Mouse (Mus musculus): ENCODE data around the gene Pld1. TPM values are rescaled to one million over a fixed set of nuclear protein-coding genes. Genes with fewer than 3 reads are reported as not detected.

Pld1 gene
- polyA plus RNA-seq, 1 experiment from 2014 or later = 17.0 TPM

- Histone ChIP-seq H3K4me2 (replicated peaks) (no peak overlapping the region), H3K27ac (no peak overlapping the region), H3K27me3 (replicated peaks) (no peaks in the 10 kb centered on the region), H3K4me1 (replicated peaks) (peaks cover 7% of the 10 kb centered on the region), H3K9ac (no peak overlapping the region), H3K9me3 (no peaks in the 10 kb centered on the region), H3K4me3 (replicated peaks) (no peak overlapping the region), H3K36me3 (no peaks in the 10 kb centered on the region)
- 77% methylated on average over 2 of the region's 2 CpGs for WGBS
- no peak for ATAC-seq
Measured at GRCm38 (mm10) chr3:27983274-27983673, 44.8 kb downstream of the Pld1 start.

- H3K4me3 ChIP-seq (replicated peaks) = peak overlapping the region; percentile 40
- H3K27me3 ChIP-seq (replicated peaks) = no peaks in the 10 kb centered on the region
- 15% methylated on average over 14 of the region's 14 CpGs for WGBS
- peak; percentile 92 for ATAC-seq
- H3K9me3 ChIP-seq = no peaks in the 10 kb centered on the region
- H3K27ac ChIP-seq = peak overlapping the region; percentile 72; the same call in 1 of the 2 replicates
- peak overlapping the region; percentile 11; the same call in 1 of the 2 replicates for H3K9ac ChIP-seq
- no peaks in the 10 kb centered on the region for H3K36me3 ChIP-seq
- H3K4me2 ChIP-seq (replicated peaks) = peak overlapping the region; percentile 56
- H3K4me1 ChIP-seq (replicated peaks) = peaks cover 11% of the 10 kb centered on the region
Measured at GRCm38 (mm10) chr3:27983935-27984577, 45.6 kb downstream of the Pld1 start.

- 68% methylated on average over 4 of the region's 4 CpGs for WGBS
- H3K9ac ChIP-seq = 0 out of 2 replicates have a peak overlapping the region, but pooled peaks have one; percentile 11
- peak overlapping the region; percentile 40 for H3K4me3 ChIP-seq (replicated peaks)
- H3K9me3 ChIP-seq = no peaks in the 10 kb centered on the region
- H3K27me3 ChIP-seq (replicated peaks) = no peaks in the 10 kb centered on the region
- no peaks in the 10 kb centered on the region for H3K36me3 ChIP-seq
- ATAC-seq = no peak
- H3K27ac ChIP-seq = no peak overlapping the region
- H3K4me1 ChIP-seq (replicated peaks) = peaks cover 12% of the 10 kb centered on the region
- H3K4me2 ChIP-seq (replicated peaks) = peak overlapping the region; percentile 56
Measured at GRCm38 (mm10) chr3:27984620-27985019, 46.1 kb downstream of the Pld1 start.

- Histone ChIP-seq H3K4me3 (replicated peaks) (peak overlapping the region; percentile 40; the same call in 1 of the 2 replicates), H3K4me1 (replicated peaks) (peaks cover 12% of the 10 kb centered on the region), H3K9ac (no peak overlapping the region), H3K9me3 (no peaks in the 10 kb centered on the region), H3K27me3 (replicated peaks) (no peaks in the 10 kb centered on the region), H3K4me2 (replicated peaks) (peak overlapping the region; percentile 56; the same call in 1 of the 2 replicates), H3K36me3 (no peaks in the 10 kb centered on the region), H3K27ac (no peak overlapping the region)
- ATAC-seq = peak; percentile 67
- WGBS = 82% methylated on average over 5 of the region's 5 CpGs
Measured at GRCm38 (mm10) chr3:27985344-27985743, 46.8 kb downstream of the Pld1 start.

DNA sequence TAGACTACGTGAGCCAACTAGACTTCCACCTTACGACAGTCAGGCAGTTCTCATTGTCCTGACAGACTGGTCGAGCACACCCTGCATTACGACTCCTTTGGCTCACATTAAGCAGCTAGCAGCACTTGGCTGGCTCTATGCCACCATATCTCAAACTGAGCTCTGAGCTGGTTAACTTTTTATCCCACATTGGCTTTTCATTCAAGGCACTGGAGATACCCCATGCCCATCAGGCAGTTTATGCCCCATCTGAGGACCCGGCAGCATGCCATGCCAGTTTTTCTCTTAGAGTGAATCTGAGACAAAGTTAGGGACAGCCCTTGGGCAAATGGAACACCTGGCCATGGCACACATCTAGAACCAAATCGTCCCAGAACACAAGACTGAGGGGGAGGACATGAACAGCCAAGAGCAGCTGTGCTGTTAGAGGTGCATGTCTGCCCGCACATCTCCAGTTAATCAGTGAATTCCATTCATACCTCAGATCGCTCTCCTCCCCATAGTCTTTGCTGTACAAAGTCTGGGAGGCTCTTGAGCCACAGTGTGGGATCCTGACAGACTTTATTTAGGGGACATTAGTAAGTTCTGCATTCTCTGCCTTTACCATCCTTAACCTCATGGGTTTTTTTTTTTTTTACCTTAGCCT is 49.5 kb downstream of the Pld1 start:
- H3K27me3 ChIP-seq (replicated peaks) = no peaks in the 10 kb centered on the region
- no peaks in the 10 kb centered on the region for H3K9me3 ChIP-seq
- H3K9ac ChIP-seq = no peak overlapping the region
- 44% methylated on average over 8 of the region's 8 CpGs for WGBS
- H3K4me3 ChIP-seq (replicated peaks) = no peak overlapping the region
- H3K36me3 ChIP-seq = no peaks in the 10 kb centered on the region
- 0 out of 2 replicates have a peak, but pooled peaks have one; percentile 18 for ATAC-seq
- peaks cover 12% of the 10 kb centered on the region for H3K4me1 ChIP-seq (replicated peaks)
- peak overlapping the region; percentile 22; the same call in 1 of the 2 replicates for H3K4me2 ChIP-seq (replicated peaks)
- H3K27ac ChIP-seq = peak overlapping the region; percentile 44; the same call in 1 of the 2 replicates

DNA sequence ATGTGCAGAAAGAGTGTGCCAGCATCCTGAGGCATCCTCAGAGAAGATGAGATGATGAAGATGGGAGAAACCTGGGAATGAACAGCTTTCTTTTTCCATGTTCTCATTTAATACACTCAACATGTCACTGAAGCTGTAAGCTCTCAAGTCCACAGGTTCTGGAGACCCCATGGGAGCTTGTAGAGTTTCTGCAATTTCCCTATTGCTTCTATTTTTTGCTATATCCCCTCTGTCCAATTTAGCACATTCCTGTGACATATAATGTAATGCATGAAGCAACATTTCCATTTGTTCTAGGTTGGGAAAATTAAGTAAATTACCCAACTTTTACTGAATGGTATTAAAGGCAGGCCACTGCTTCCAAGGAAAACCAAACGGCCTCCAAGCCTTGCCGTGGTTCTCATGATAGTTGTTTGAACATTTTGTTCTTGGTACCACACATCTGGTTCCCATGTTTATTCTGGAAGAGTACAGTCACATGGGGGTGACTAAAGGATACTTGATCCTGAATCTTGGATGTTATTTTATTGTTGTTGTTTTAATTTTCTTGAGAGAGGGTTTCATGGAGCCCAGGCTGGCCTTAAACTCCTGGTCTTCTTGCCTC is 52.7 kb downstream of the Pld1 start:
- H3K36me3 ChIP-seq = no peaks in the 10 kb centered on the region
- H3K4me2 ChIP-seq (replicated peaks) = no peak overlapping the region
- H3K9me3 ChIP-seq = no peaks in the 10 kb centered on the region
- WGBS = 81% methylated on average over 2 of the region's 2 CpGs
- H3K27me3 ChIP-seq (replicated peaks) = no peaks in the 10 kb centered on the region
- no peak overlapping the region for H3K4me3 ChIP-seq (replicated peaks)
- H3K9ac ChIP-seq = no peak overlapping the region
- H3K4me1 ChIP-seq (replicated peaks) = peaks cover 12% of the 10 kb centered on the region
- no peak for ATAC-seq
- H3K27ac ChIP-seq = no peak overlapping the region

- no peak overlapping the region for H3K27ac ChIP-seq
- no peaks in the 10 kb centered on the region for H3K4me1 ChIP-seq (replicated peaks)
- no peak overlapping the region for H3K9ac ChIP-seq
- H3K36me3 ChIP-seq = no peaks in the 10 kb centered on the region
- ATAC-seq = peak; percentile 88
- no peak overlapping the region for H3K4me3 ChIP-seq (replicated peaks)
- 74% methylated on average over 8 of the region's 8 CpGs for WGBS
- no peak overlapping the region for H3K4me2 ChIP-seq (replicated peaks)
- no peaks in the 10 kb centered on the region for H3K9me3 ChIP-seq
- H3K27me3 ChIP-seq (replicated peaks) = no peaks in the 10 kb centered on the region
Measured at GRCm38 (mm10) chr3:27994175-27994990, 55.9 kb downstream of the Pld1 start.

DNA sequence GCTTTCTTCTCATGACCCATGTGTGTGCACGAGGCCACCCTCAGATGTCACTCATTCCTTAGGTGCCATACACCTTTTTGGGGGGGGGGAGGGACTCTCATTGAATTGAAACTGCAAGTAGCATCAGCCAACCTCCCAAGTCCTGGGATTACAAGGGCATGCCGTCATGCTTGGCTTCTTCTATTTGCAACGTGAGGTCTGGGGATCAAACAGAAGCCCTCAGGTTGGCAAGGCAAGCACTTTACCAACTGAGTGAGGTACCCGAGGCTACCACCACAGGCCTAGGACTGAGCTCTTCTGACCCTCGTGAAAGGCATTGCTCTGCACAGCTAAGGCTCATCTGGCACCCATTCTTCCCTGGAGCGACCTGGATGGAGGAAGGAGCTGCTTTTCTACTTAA is 65.8 kb downstream of the Pld1 start:
- Histone ChIP-seq H3K27ac (no peak overlapping the region), H3K4me2 (replicated peaks) (no peak overlapping the region), H3K27me3 (replicated peaks) (no peaks in the 10 kb centered on the region), H3K4me3 (replicated peaks) (no peak overlapping the region), H3K4me1 (replicated peaks) (no peaks in the 10 kb centered on the region), H3K36me3 (no peaks in the 10 kb centered on the region), H3K9ac (no peak overlapping the region), H3K9me3 (no peaks in the 10 kb centered on the region)
- no peak for ATAC-seq
- WGBS = 80% methylated on average over 6 of the region's 6 CpGs

DNA sequence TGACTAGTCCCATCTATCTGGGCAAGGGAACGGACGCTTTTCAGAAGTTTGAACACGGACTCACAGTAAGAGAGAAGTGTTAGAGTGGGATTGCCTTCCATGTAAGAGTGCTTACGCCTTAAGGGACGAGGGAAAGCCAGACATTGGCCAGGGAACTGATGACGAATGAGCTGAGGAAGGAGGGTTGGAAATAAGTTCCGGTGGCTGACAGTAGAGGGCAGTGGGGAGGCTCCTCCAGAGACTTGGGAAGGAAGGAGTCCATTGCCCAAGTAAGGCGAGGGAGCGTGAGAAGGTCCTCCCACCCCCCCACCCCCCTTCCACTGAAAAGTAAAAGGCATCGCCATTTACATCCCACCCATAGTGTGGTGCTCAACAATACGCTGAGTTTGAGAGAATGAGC is 69.2 kb downstream of the Pld1 start:
- Histone ChIP-seq H3K27me3 (replicated peaks) (no peaks in the 10 kb centered on the region), H3K4me2 (replicated peaks) (no peak overlapping the region), H3K4me3 (replicated peaks) (no peak overlapping the region), H3K27ac (no peak overlapping the region), H3K9me3 (no peaks in the 10 kb centered on the region), H3K36me3 (no peaks in the 10 kb centered on the region), H3K9ac (no peak overlapping the region), H3K4me1 (replicated peaks) (no peaks in the 10 kb centered on the region)
- no peak for ATAC-seq
- 82% methylated on average over 11 of the region's 11 CpGs for WGBS

DNA sequence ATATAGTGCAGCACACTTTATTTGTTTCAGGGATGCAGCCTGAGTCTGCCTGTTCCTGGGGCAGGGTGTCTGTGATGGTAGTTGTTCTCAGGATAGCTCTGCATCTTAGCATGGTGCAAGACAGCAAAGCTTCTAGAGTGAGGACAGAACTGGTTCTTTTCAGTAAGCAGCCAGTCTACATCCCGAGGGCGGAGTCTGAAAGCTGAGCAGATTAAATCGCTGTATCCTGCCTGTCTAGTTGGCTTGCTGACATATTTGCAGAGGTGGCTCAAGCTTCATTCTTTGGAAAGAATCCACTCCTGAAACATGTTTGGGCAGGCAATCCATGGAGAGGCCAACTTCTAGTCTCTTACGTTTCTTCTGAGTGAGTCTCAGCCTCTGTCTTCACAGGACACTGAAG is 69.9 kb downstream of the Pld1 start:
- H3K27ac ChIP-seq = no peak overlapping the region
- no peaks in the 10 kb centered on the region for H3K9me3 ChIP-seq
- H3K4me1 ChIP-seq (replicated peaks) = no peaks in the 10 kb centered on the region
- ATAC-seq = no peak
- H3K36me3 ChIP-seq = no peaks in the 10 kb centered on the region
- H3K4me2 ChIP-seq (replicated peaks) = no peak overlapping the region
- no peak overlapping the region for H3K9ac ChIP-seq
- no peaks in the 10 kb centered on the region for H3K27me3 ChIP-seq (replicated peaks)
- H3K4me3 ChIP-seq (replicated peaks) = no peak overlapping the region
- 74% methylated on average over 4 of the region's 4 CpGs for WGBS

- 85% methylated on average over 7 of the region's 7 CpGs for WGBS
- no peak overlapping the region for H3K27ac ChIP-seq
- H3K4me2 ChIP-seq (replicated peaks) = no peak overlapping the region
- ATAC-seq = no peak
- no peaks in the 10 kb centered on the region for H3K36me3 ChIP-seq
- no peaks in the 10 kb centered on the region for H3K9me3 ChIP-seq
- no peaks in the 10 kb centered on the region for H3K4me1 ChIP-seq (replicated peaks)
- no peaks in the 10 kb centered on the region for H3K27me3 ChIP-seq (replicated peaks)
- no peak overlapping the region for H3K4me3 ChIP-seq (replicated peaks)
- no peak overlapping the region for H3K9ac ChIP-seq
Measured at GRCm38 (mm10) chr3:28012177-28012576, 73.7 kb downstream of the Pld1 start.

- Histone ChIP-seq H3K9ac (no peak overlapping the region), H3K27me3 (replicated peaks) (no peaks in the 10 kb centered on the region), H3K36me3 (no peaks in the 10 kb centered on the region), H3K4me1 (replicated peaks) (no peaks in the 10 kb centered on the region), H3K27ac (no peak overlapping the region), H3K4me2 (replicated peaks) (no peak overlapping the region), H3K4me3 (replicated peaks) (no peak overlapping the region), H3K9me3 (no peaks in the 10 kb centered on the region)
- 72% methylated on average over 6 of the region's 6 CpGs for WGBS
- no peak for ATAC-seq
Measured at GRCm38 (mm10) chr3:28013441-28013840, 74.9 kb downstream of the Pld1 start.

All from intestine, embryonic 15.5 days (tissue).